Mouse (Mus musculus) heart, adult 2 months (tissue): ENCODE results near the gene Hdgf.

Experiments
- CTCF ChIP-seq: fragments of 200-600 bp; IDR thresholded peaks from 2 replicates; pipeline ENCODE4 v1.8.1; 2022; ENCODE audit warnings: antibody characterized with exemption, mild to moderate bottlenecking, moderate library complexity
- EP300 ChIP-seq: fragments of 200-500 bp; IDR thresholded peaks from 2 replicates; pipeline ENCODE4 v1.6.1; 2011; ENCODE audit warnings: low read depth, low read length, control low read depth; ENCODE audit not compliant: insufficient read depth
- POLR2A ChIP-seq: fragments of 200-500 bp; IDR thresholded peaks from 2 replicates; pipeline ENCODE4 v1.6.1; 2011; ENCODE audit warnings: mild to moderate bottlenecking, low read depth, low read length, control low read depth; ENCODE audit not compliant: insufficient read depth

GRCm38 (mm10) chr3:87946541-87946860 is 40.4 kb downstream of the Hdgf start:
- TF ChIP-seq CTCF (no peak), EP300 (no peak), POLR2A (no peak)
